Mouse (Mus musculus) cerebellum, adult 2 months (tissue): ENCODE measurements at regions not wholly inside any gene's neighbourhood (a gene's known extent, or its start where the extent isn't known, plus 50 kb on each side); places are given as distances from the start of the nearest gene placed in this dataset.

ENCODE experiments used
- CTCF ChIP-seq: fragments of 200-500 bp; IDR thresholded peaks from 2 replicates; pipeline ENCODE4 v1.5.1; 2011; ENCODE audit warnings: low read depth, mild to moderate bottlenecking, control low read depth, low read length, moderate library complexity, borderline replicate concordance; ENCODE audit not compliant: insufficient read depth
- POLR2A ChIP-seq: fragments of 200-500 bp; IDR thresholded peaks from 2 replicates; pipeline ENCODE4 v1.6.1; 2011; ENCODE audit warnings: low read length, control low read depth, borderline replicate concordance; ENCODE audit not compliant: insufficient read depth

DNA sequence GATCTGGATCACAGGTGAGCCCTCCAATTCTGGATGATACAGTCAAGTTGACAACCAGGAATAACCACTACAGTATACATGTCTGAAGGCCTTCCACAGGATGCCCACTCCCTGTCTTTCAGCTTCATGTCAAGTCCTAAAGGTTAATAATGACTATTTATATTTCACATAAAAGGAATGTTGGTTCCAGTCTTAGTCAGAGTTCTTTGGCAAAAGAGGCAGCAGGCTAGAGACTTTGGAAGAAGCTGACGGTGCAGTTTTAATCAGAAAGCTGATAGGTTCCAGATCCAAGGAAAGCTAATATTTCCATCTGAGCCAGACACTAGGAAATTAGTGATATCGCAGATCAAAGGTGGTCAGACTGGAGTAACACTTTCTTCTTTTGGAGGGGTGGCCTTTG is 91.4 kb upstream of the Runx1 start:
- TF ChIP-seq CTCF (no peak), POLR2A (no peak)
